Mouse (Mus musculus): ENCODE results near the gene Tmem132b. TPM values are rescaled to one million over a fixed set of nuclear protein-coding genes. Genes with fewer than 3 reads are reported as not detected.

Gene Tmem132b
- polyA plus RNA-seq, 1 experiment from 2014 or later: not detected

DNA sequence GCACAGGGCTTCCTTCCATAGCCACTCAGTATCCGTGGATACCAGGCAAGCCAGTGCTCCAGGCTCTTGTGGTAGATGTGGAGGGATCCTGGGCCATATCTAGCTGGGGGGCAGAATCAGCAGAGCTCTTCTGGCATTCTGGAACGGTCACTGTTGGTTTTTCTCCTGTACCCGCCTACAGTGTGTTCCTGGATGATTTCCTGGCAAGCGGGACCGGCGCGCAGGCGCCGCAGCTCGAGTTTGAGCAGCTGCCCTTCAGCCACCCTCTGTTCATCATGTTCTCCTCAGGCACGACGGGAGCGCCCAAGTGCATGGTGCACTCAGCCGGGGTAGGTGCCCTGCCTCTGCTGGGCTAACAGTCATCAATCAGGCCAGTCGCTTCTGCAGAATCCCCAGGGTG is 25.6 kb upstream of the Tmem132b start:
- no peak for DNase-seq
- Histone ChIP-seq H3K4me1 (ENCODE audit: insufficient read depth) (no peaks in the 10 kb centered on the region), H3K27me3 (ENCODE audit: insufficient read depth, low read length) (no peaks in the 10 kb centered on the region), H3K9ac (replicated peaks) (no peak overlapping the region), H3K4me3 (ENCODE audit: low read depth, low read length) (no peak overlapping the region), H3K4me2 (ENCODE audit: low read depth, low read length) (no peak overlapping the region), H3K27ac (ENCODE audit: low read depth) (no peak overlapping the region), H3K9me3 (ENCODE audit: low read length) (no peaks in the 10 kb centered on the region), H3K36me3 (replicated peaks; ENCODE audit: insufficient read depth, low read length) (peaks cover 32% of the 10 kb centered on the region)
- no peak for ATAC-seq
- WGBS (ENCODE audit: insufficient replicate concordance): 88% methylated on average over 15 of the region's 15 CpGs
- TF ChIP-seq EP300 (IDR thresholded peaks at IDR 0.05; ENCODE audit: low read depth) (no peak), CTCF (IDR thresholded peaks at IDR 0.05; ENCODE audit: low read depth) (no peak)

GRCm38 (mm10) chr5:125507582-125507981 is 24.0 kb upstream of the Tmem132b start:
- 92% methylated on average over 9 of the region's 9 CpGs for WGBS (ENCODE audit: insufficient replicate concordance)
- Histone ChIP-seq H3K27ac (ENCODE audit: low read depth) (no peak overlapping the region), H3K27me3 (ENCODE audit: insufficient read depth, low read length) (no peaks in the 10 kb centered on the region), H3K9ac (replicated peaks) (no peak overlapping the region), H3K4me2 (ENCODE audit: low read depth, low read length) (no peak overlapping the region), H3K36me3 (replicated peaks; ENCODE audit: insufficient read depth, low read length) (peaks cover 41% of the 10 kb centered on the region), H3K9me3 (ENCODE audit: low read length) (no peaks in the 10 kb centered on the region), H3K4me1 (ENCODE audit: insufficient read depth) (no peaks in the 10 kb centered on the region), H3K4me3 (ENCODE audit: low read depth, low read length) (no peak overlapping the region)
- TF ChIP-seq CTCF (IDR thresholded peaks at IDR 0.05; ENCODE audit: low read depth): peak; percentile 46
- TF ChIP-seq EP300 (IDR thresholded peaks at IDR 0.05; ENCODE audit: low read depth): no peak
- no peak for DNase-seq
- ATAC-seq: no peak

DNA sequence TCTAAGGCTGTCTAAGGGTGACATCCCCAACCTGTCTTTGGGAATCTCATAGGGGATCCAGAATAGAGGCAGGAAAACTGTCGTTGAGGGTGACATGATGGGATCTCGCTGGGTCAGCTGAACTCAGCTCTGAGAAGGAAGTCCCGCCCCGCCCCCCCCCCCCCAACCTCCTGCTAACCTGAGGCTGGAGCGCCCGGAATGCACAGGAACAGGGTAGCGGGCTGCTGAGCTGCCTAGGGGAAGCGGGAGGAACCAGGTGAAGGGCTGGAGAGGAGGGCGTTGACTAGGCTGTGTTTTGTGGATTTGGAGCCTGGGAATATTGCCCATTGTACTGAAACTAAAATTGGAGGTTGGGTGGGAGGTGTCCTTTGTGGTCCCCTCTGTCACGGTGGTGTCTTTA is 23.6 kb upstream of the Tmem132b start:
- TF ChIP-seq EP300 (IDR thresholded peaks at IDR 0.05; ENCODE audit: low read depth) (no peak), CTCF (IDR thresholded peaks at IDR 0.05; ENCODE audit: low read depth) (no peak)

DNA sequence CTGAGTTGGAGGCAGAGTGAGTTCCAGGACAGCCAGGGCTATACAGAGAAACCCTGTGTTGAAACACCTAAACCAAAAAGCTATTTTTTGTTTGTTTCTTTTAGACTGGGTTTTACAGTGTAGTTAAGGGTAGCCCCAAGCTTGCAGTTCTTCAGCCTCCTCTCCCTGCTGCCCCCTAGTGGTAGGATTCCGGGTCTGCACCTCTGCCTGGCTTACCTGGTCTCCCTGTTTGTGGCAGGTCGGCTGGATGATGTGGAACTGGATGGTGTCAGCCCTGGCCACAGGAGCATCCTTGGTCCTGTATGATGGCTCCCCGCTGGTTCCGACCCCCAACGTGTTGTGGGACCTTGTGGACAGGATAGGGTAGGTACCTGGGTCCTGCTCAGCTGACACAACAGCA is 22.0 kb upstream of the Tmem132b start:
- ATAC-seq (no peak), DNase-seq (peak; percentile 80)
- no peaks in the 10 kb centered on the region for H3K9me3 ChIP-seq (ENCODE audit: low read length)
- 51% methylated on average over 5 of the region's 5 CpGs for WGBS (ENCODE audit: insufficient replicate concordance)
- H3K36me3 ChIP-seq (replicated peaks; ENCODE audit: insufficient read depth, low read length): peaks cover 49% of the 10 kb centered on the region
- no peak overlapping the region for H3K27ac ChIP-seq (ENCODE audit: low read depth)
- H3K4me2 ChIP-seq (ENCODE audit: low read depth, low read length): no peak overlapping the region
- no peak for TF ChIP-seq EP300 (IDR thresholded peaks at IDR 0.05; ENCODE audit: low read depth)
- peak; percentile 94 for TF ChIP-seq CTCF (IDR thresholded peaks at IDR 0.05; ENCODE audit: low read depth)
- no peak overlapping the region for H3K9ac ChIP-seq (replicated peaks)
- no peaks in the 10 kb centered on the region for H3K27me3 ChIP-seq (ENCODE audit: insufficient read depth, low read length)
- no peaks in the 10 kb centered on the region for H3K4me1 ChIP-seq (ENCODE audit: insufficient read depth)
- no peak overlapping the region for H3K4me3 ChIP-seq (ENCODE audit: low read depth, low read length)

More for the DNA sequence above, 23.6 kb upstream of the Tmem132b start:
- Histone ChIP-seq H3K4me2 (ENCODE audit: low read depth, low read length) (no peak overlapping the region), H3K27me3 (ENCODE audit: insufficient read depth, low read length) (no peaks in the 10 kb centered on the region), H3K9me3 (ENCODE audit: low read length) (no peaks in the 10 kb centered on the region), H3K4me3 (ENCODE audit: low read depth, low read length) (no peak overlapping the region), H3K9ac (replicated peaks) (no peak overlapping the region), H3K36me3 (replicated peaks; ENCODE audit: insufficient read depth, low read length) (peaks cover 41% of the 10 kb centered on the region), H3K27ac (ENCODE audit: low read depth) (no peak overlapping the region), H3K4me1 (ENCODE audit: insufficient read depth) (no peaks in the 10 kb centered on the region)
- WGBS (ENCODE audit: insufficient replicate concordance): 92% methylated on average over 10 of the region's 10 CpGs
- ATAC-seq: no peak
- DNase-seq: no peak

- WGBS (ENCODE audit: insufficient replicate concordance): 92% methylated on average over 12 of the region's 12 CpGs
- no peak for TF ChIP-seq CTCF (IDR thresholded peaks at IDR 0.05; ENCODE audit: low read depth)
- no peak for TF ChIP-seq EP300 (IDR thresholded peaks at IDR 0.05; ENCODE audit: low read depth)
- no peaks in the 10 kb centered on the region for H3K4me1 ChIP-seq (ENCODE audit: insufficient read depth)
- H3K9me3 ChIP-seq (ENCODE audit: low read length): no peaks in the 10 kb centered on the region
- ATAC-seq (no peak), DNase-seq (no peak)
- no peak overlapping the region for H3K9ac ChIP-seq (replicated peaks)
- peaks cover 51% of the 10 kb centered on the region for H3K36me3 ChIP-seq (replicated peaks; ENCODE audit: insufficient read depth, low read length)
- no peak overlapping the region for H3K4me3 ChIP-seq (ENCODE audit: low read depth, low read length)
- H3K4me2 ChIP-seq (ENCODE audit: low read depth, low read length): no peak overlapping the region
- no peaks in the 10 kb centered on the region for H3K27me3 ChIP-seq (ENCODE audit: insufficient read depth, low read length)
- H3K27ac ChIP-seq (ENCODE audit: low read depth): no peak overlapping the region
Measured at GRCm38 (mm10) chr5:125515006-125515405, 16.6 kb upstream of the Tmem132b start.

GRCm38 (mm10) chr5:125518640-125519039 is 12.9 kb upstream of the Tmem132b start:
- Histone ChIP-seq H3K4me3 (ENCODE audit: low read depth, low read length) (no peak overlapping the region), H3K36me3 (replicated peaks; ENCODE audit: insufficient read depth, low read length) (peaks cover 26% of the 10 kb centered on the region), H3K27me3 (ENCODE audit: insufficient read depth, low read length) (no peaks in the 10 kb centered on the region), H3K9me3 (ENCODE audit: low read length) (no peaks in the 10 kb centered on the region), H3K9ac (replicated peaks) (no peak overlapping the region), H3K27ac (ENCODE audit: low read depth) (no peak overlapping the region), H3K4me1 (ENCODE audit: insufficient read depth) (peaks cover 9% of the 10 kb centered on the region), H3K4me2 (ENCODE audit: low read depth, low read length) (no peak overlapping the region)
- WGBS (ENCODE audit: insufficient replicate concordance): 75% methylated on average over 5 of the region's 5 CpGs
- TF ChIP-seq CTCF (IDR thresholded peaks at IDR 0.05; ENCODE audit: low read depth) (peak; percentile 60), EP300 (IDR thresholded peaks at IDR 0.05; ENCODE audit: low read depth) (no peak)
- DNase-seq (no peak), ATAC-seq (no peak)

Data from liver, postnatal 0 days (tissue).